Mouse (Mus musculus) erythroblast, embryonic 14.5 days (primary cell): Measurements from ENCODE around the gene Kcnma1.

Experiments
- GATA1 ChIP-seq: IDR thresholded peaks from 2 replicates; pipeline ENCODE4 v1.6.1; 2012; ENCODE audit warnings: low read length, inconsistent platforms, mixed read lengths
- TAL1 ChIP-seq: IDR thresholded peaks from 3 replicates; pipeline ENCODE4 v1.6.1; 2012; ENCODE audit warnings: low read length, inconsistent platforms, mixed read lengths

- no peak for TF ChIP-seq GATA1
- no peak for TF ChIP-seq TAL1
Observed at GRCm38 (mm10) chr14:23640665-23641064, 373.6 kb downstream of the Kcnma1 start.
